Mouse (Mus musculus): ENCODE data around the gene Osbpl5.
"Not testable (repeated sequence)": the region's sequence is repeated elsewhere in the genome, so short reads cannot be mapped to it uniquely, and the experiment has no call there.

Osbpl5 gene

GRCm38 (mm10) chr7:143696140-143696539 lies 60.6 kb downstream of the Osbpl5 start:
- DNase-seq: no peak

DNA sequence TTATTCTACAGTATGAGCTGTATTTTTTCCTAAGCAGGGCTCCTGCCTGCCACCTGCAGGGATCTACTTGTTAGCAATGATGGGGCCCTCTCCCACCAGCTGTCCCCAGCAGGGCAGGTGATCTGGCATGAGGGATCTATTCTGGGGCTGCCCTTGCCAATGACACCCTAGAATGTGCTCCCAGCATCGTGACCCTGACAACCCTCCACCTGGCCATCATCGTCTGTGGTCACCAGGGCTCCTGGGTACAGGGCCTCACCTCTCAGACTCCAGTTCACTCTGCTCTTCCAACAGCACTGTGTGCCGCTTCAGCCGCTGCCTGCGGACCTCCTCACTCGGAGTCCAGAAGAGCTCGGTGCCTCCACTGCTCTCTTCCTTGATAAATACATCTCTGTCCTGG lies 62.2 kb downstream of the Osbpl5 start:
- DNase-seq: no peak

DNA sequence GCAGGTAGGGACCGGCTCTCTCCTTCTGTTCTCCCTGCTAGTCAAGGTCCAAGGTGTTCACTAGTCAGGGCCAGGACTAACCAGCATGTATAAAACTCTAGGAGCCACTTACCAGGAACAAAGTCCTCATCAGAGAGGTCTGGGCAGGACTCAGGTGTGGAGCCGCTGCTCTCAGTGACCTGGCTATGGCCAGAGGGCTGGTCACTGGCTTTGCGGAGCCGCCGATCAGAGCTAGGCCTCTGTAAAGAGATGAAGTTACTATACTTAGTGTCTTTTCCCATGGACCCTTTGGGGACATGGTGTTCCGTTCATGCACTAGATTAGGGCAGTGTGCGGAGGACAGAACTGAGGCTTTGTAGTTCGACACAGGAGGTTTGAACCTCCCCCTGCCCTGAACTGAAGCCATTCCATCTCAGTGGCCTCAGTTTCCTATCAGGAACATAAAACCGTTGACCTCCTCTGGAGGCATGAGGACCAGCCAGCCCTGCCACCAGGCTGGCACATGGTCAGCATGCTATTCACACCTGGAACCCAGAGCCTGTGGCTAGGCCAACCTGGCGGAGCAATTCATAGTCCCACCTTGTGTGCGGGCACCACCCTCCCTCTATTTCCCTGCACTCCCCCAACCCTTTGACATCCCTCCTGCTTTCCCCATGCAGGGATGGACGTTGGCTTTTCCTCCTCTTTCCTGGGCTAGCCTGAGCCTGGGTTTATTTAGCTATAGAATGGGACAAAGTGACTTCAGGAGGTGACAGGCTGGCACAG lies 63.9 kb downstream of the Osbpl5 start:
- DNase-seq: no peak

- DNase-seq: no peak
Measured at GRCm38 (mm10) chr7:143691909-143692308, 64.9 kb downstream of the Osbpl5 start.

GRCm38 (mm10) chr7:143691181-143691580 lies 65.6 kb downstream of the Osbpl5 start:
- DNase-seq: no peak

DNA sequence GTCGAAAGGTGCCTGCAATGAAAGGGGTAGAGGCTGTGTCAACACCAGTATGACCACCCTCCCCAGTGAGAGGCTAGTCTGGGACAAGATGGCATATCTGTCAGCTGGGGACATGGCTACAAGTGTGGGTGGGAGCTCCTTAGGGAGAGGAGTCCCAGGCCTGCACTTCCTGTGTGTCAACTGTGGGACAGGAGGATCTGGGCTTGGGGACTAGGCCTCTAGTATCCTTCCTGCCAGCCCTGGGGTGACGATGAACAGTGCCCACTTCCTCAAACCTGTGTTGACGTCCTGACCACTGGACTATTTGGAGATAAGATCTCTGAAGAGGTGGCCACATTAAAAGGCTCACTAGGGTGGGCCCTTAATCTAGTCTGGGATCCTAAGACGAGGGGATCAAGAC lies 66.8 kb downstream of the Osbpl5 start:
- DNase-seq: no peak

- DNase-seq: no peak
Measured at GRCm38 (mm10) chr7:143689481-143689880, 67.3 kb downstream of the Osbpl5 start.

- DNase-seq: not testable (repeated sequence)
Measured at GRCm38 (mm10) chr7:143686676-143687075, 70.1 kb downstream of the Osbpl5 start.

DNA sequence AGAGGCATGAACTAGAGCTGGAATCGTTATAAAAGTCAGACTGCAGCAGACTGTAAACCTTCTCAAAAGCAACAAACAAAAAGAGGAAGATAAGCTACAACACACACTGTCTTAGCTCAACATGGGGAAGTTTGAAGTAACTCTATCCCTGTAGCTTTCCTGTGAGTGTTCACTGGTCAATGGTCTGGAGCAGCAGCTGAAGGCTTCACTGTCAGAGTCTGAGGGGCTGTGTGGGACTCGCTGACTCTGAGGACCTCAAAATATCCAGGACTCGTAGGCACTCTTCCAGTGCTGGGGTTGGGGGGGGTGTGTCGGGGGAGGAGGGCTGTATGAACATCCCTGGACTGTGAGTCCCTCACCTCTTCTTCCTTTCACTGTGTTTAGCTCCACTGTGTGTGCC lies 70.6 kb downstream of the Osbpl5 start:
- DNase-seq: not testable (repeated sequence)

GRCm38 (mm10) chr7:143685359-143686067 lies 71.3 kb downstream of the Osbpl5 start, which contains the start of gene Tnfrsf23:
Gene Tnfrsf23 (minus strand): TSS chr7:143685872.
- no peak for DNase-seq

GRCm38 (mm10) chr7:143684569-143684968 lies 72.2 kb downstream of the Osbpl5 start:
- not testable (repeated sequence) for DNase-seq

DNA sequence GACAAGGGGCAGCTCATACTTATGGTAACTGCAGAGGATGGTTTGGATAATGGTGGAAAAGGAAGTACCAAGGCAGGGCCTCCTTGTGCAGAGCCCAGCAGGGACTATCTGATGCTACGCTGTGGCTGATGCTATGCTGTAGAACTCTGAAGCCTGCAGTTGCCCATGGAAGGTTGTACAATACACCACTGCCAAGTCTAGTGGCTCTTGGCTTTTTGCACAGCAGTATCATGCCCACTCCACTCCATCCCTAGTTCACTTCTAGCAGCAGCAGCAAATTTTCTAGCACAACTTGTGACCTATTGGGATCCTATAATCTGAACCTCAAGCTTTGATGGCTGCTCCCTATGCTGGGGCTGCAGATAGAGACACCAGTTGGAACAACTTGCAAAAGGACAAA lies 75.2 kb downstream of the Osbpl5 start:
- DNase-seq: no peak

- DNase-seq: not testable (repeated sequence)
Measured at GRCm38 (mm10) chr7:143680836-143681235, 75.9 kb downstream of the Osbpl5 start.

- not testable (repeated sequence) for DNase-seq
Measured at GRCm38 (mm10) chr7:143679650-143680049, 77.1 kb downstream of the Osbpl5 start.

DNA sequence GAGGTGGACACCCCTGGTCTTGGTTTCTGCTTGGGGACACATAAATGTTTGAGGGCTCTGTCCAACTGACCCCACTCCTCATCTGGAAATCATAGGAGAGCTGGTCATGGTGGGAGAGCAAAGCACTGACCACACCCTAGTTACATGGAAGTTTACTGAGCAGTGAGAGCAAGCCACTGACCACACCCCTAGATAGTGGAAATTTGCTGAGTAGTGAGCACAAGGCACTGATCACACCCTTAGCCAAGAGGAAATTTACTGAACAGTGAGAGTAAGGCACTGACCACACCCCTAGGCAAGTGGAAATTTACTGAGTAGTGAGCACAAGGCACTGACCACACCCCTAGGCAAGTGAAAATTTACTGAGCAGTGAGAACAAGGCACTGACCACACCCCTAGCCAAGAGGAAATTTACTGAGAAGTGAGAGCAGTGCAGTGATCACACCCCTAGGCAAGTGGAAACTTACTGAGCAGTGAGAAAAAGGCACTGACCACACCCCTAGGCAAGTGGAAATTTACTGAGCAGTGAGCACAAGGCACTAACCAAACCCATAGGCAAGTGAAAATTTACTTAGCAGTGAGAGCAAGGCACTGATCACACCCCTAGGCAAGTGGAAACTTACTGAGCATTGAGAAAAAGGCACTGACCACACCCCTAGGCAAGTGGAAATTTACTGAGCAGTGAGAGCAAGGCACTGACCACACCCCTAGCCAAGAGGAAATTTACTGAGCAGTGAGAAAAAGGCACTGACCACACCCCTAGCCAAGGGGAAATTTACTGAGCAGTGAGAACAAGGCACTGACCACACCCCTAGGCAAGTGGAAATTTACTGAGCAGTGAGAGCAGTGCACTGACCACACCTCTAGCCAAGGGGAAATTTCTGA lies 90.1 kb downstream of the Osbpl5 start:
- DNase-seq: no peak

DNA sequence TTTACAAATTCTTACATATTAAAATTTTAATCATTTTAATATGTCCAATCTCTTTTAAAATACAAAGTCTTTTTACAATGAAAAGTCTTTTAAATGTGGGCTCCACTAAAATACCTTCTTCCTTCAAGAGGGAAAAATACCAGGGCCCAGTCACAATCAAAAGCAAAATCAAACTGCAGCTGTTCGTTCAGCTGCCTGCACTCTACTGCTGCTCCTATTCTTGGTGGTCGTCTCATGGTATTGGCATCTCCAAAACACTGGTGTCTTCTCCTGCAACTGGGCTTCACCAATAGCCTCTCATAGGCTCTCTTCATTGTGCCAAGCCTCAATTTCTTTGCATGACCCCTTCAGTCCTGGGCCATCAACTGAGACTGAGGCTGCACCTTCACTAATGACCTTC lies 93.3 kb downstream of the Osbpl5 start:
- DNase-seq: no peak

GRCm38 (mm10) chr7:143660797-143661196 lies 96.0 kb downstream of the Osbpl5 start:
- no peak for DNase-seq

DNA sequence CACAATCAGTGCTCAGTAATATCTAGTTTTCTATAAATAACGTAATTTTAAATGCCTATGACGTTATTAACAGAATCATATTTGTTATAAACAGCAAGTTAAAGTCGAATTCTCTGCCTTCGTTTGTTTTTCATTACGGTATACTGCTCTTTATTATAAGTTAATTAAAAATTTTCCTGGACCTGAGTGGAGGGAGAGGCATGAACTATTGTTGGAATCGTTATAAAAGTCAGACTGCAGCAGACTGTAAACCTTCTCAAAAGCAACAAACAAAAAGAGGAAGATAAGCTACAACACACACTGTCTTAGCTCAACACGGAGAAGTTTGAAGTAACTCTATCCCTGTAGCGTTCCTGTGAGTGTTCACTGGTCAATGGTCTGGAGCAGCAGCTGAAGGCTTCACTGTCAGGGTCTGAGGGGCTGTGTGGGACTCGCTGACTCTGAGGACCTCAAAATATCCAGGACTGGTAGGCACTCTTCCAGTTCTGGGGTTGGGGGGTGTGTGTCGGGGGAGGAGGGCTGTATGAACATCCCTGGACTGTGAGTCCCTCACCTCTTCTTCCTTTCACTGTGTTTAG lies 106.9 kb downstream of the Osbpl5 start:
- not testable (repeated sequence) for DNase-seq

- peak; percentile 11 for DNase-seq
Measured at GRCm38 (mm10) chr7:143649034-143649768, 107.6 kb downstream of the Osbpl5 start, which contains the start of gene Tnfrsf22. Gene Tnfrsf22 (minus strand): TSS chr7:143649661.

DNA sequence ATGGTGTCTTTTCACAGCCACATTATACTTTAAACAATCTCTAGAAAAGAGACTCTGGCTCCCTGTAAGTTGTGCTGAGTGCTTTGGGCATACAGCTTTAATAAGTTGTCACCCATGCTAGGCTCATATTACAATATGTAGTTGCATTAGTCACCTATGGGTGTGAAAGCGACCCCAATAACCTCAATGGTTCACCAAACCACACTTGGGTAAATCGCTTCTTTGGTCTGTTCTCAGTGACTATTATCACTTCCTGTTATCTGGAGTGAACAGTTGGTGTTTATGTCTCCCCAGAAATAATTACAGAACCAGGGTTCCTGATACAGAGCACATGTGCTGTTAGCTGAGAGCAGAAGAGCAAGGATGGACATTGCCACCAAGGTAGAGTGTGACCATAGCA lies 112.8 kb downstream of the Osbpl5 start:
- not testable (repeated sequence) for DNase-seq
